Mouse (Mus musculus) naive thymus-derived CD4-positive, alpha-beta T cell, adult 2 months (primary cell): ENCODE results near the gene Sel1l3.

Source experiments
- DNase-seq: peaks from one replicate; pipeline ENCODE4 v3.0.0-alpha.2; 2011; ENCODE audit warnings: low read depth

Sel1l3 gene

GRCm38 (mm10) chr5:53140158-53140927 is 73.4 kb downstream of the Sel1l3 start:
- DNase-seq = no peak

DNA sequence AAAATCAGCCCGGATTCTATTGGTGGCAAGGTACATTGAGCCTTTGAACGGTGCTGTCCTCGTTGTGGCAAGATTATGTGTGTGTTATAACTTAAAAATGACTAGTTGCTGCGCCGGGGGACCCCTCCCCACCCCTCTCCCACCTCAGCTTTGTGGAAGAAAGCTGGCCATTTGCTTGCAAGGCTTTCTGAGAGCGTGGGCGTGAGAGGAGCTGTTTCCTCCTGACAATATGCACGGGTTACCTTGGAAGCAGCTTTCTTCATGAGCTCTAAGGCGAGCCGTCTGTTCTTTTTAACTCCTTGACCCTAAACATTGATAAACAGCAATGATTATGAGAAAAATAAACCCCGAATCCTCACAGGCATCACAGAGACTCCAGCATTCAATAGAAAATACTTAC is 74.2 kb downstream of the Sel1l3 start:
- no peak for DNase-seq

DNA sequence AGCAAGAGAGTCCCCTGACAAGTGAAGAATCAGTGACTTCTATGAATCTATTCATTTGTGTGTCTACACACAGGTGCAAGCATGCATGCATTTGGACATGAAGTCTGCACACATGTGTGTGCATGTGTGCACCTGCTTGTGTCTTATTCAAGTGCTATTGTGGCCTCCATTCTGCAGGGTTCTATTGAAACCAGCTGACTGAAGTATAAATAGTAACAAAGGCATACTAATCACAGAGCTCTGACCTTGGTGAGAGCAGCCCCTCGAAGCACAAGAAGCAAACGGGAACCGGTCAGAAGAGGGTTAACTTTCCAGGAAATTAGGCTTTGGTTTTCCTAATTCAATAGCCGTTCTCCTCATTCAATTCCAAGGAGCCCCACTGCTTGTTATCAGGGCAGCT is 74.6 kb downstream of the Sel1l3 start:
- no peak for DNase-seq

- DNase-seq = no peak
These were observed 75.7 kb downstream of the Sel1l3 start for GRCm38 (mm10) chr5:53138025-53138424.

DNA sequence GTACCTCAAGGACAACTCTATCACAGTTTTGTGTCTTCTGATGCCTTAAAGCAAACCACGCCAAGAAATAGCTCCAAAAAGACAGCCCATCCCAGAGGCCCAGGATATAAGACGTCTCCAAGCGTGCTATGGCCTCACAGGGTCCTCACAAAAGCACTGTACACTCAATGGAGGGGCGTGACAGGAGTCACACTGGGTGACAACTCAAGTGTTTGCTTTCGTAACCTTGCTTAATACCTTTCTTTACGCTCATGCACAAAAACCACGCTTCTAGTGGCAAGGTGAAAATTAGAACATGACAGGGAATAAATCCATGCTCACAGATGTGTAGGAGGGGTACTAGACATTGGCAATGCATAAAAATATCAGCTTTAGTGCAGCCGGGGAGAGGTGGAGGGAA is 77.7 kb downstream of the Sel1l3 start:
- DNase-seq = no peak

- no peak for DNase-seq
These were observed 79.7 kb downstream of the Sel1l3 start for GRCm38 (mm10) chr5:53134003-53134402.

DNA sequence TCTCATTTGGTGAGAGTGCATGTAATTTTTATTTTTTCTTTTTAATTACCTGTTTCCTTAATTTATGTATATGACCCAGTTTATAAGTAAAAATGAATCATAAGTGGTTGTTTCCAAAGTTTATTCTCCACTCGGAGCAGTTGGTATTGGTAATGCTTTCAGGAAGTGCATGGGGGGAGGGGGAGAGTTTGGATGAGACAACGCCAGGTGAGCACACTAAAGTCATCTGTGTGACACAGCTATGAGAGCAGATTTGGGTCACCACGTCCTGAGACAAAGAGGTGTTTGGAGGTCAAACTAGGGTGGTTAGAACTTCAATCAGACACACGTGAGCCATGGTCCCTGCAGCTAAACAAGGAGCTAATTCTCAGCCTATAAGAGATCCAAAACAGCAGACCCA is 89.0 kb downstream of the Sel1l3 start:
- no peak for DNase-seq

GRCm38 (mm10) chr5:53123525-53124286 is 90.0 kb downstream of the Sel1l3 start:
- DNase-seq = no peak

DNA sequence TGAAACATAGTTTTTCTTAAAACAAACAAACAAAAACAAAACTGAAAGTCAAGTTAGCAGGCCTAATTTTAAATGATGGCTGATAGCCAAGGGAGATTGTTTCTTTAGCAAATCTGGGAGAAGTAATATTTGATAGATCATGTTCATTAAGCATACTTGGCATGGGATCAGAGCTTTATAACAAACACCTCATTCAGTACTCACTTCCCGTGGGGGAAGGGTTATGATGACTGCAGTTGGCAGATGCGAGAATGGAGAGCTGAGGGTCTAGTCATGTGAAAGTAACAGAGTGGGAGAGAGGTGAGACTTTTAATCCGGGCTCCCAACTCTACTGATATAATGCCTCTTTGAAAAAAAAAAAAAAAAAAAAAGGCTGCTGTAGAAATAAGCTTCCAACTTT is 94.0 kb downstream of the Sel1l3 start:
- no peak for DNase-seq

DNA sequence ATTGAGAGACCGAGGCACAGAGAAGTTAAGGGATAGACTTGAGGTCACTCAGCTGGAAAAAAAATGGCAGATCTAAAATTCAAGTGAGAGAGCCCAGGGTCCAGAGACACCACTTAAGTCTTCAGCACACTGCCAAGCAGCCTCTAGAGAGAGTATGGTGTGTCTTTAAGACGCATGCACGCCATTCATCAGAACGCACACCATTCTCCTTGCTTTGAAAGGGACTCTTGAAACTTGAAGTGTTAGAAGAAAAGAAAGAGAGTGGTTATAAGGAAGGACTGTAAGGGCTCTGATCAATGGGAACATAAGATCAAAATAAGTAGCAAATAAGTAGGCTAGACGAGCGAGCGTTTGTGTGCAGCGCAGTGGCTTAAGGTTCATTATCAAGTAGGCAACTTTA is 95.5 kb downstream of the Sel1l3 start:
- no peak for DNase-seq

DNA sequence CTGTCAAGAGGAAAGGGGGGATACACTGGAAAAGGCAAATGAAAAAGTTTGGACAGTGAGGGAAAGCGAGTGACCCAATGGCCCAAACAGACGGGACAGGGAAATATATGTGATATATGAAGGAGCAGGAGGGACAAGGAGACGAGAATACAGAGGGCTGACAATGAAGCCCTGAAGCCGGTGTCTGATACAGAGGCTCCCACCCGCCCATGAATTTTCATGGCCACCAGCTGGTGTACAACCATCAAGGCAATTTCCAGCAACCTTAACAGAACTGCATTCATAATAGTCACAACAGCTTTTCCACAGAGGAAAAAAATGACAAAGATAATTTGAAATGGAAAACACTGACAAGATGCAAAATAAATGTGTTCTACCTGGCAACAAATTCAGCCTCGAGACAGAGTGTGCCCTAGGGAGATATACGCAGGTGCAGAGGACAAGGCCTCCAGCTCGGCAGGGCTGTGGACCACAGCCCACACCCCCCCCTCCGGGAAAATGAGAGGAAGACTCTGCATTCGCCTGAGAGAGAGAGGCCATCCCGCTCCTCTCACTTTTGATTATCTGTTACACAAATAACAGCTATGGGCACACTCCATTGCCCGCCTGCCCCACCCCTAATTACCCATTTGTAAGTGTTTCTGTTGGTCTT is 99.0 kb downstream of the Sel1l3 start:
- no peak for DNase-seq

DNA sequence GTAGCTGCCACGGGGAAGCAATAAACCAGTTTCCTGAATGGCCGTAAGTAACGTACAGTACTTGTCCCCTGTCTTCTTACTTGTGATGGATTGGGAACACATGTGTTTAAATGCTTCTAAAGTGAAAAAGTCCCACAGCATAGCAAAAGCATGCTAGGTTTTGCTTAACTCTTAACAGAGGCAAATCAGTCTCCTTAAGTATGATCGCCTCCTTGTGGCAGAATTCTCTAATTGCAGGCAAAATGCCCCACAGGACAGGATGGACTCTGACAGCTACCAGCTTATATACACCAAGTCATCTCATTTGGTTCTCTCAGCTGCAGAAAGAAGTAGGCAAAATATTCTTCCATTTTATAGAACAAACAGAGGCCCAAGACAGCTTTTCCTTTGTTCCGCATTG is 100.8 kb downstream of the Sel1l3 start:
- DNase-seq = no peak

- DNase-seq = no peak
These were observed 102.7 kb downstream of the Sel1l3 start for GRCm38 (mm10) chr5:53111036-53111435.

DNA sequence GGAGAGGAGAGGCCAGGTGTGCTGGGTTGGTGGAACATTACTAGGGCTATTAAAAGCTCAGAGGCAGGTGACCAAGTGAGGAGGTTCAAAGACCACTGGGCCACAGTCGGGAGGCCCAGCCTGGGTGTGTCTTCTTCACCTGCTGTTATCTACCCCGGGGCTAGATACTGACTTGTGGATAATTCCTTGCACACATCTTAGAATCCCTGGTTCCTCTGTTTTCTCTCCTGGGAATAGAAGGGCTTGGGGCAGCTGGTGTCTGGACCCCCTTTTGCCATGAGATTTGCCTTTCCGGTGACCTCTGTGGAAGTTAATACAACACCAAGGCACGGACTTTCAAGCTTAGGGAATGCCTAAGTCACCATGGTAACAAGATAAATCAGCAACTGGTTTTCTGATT is 103.5 kb downstream of the Sel1l3 start:
- DNase-seq = no peak

- DNase-seq = no peak
These were observed 105.1 kb downstream of the Sel1l3 start for GRCm38 (mm10) chr5:53108668-53109067.

DNA sequence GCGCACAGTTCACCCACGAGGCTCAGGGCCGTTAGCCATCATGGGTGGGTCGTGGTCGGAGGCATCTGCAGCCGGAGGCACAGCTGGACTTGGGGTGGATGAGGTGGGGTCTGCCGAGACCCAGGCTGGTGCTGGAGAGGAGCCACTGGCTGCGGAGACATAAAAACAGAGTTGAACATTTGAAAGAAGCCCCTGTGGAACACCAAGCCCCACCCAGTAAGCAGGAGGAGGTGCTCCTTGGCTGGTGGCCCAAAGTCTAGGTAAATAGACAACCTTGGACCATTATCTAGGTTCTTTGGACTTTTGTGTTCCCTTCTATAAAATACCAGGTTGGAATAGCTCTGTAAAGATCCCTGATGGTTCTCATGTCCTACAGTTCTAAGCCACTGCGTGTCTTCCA is 105.7 kb downstream of the Sel1l3 start:
- DNase-seq = no peak

DNA sequence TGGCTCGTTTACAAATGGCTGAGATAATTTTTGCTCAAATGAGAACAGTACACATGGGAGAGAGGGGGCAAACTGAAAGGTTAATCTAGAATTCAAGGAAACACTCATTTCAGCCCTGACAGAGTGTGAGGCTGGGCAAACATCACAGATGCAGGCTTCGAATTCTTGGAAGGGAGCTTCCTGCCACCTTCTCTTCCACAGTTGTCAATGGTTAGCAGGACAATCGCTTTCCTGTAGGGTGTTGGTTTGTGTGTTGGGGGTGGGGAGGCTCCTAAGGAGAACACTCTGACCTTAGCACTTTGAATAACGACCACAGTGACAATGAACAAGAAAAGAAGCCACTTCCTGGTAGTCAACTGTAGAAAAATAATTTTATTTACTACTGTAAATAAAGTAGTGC is 107.0 kb downstream of the Sel1l3 start:
- no peak for DNase-seq

GRCm38 (mm10) chr5:53106125-53106524 is 107.6 kb downstream of the Sel1l3 start:
- DNase-seq = no peak

DNA sequence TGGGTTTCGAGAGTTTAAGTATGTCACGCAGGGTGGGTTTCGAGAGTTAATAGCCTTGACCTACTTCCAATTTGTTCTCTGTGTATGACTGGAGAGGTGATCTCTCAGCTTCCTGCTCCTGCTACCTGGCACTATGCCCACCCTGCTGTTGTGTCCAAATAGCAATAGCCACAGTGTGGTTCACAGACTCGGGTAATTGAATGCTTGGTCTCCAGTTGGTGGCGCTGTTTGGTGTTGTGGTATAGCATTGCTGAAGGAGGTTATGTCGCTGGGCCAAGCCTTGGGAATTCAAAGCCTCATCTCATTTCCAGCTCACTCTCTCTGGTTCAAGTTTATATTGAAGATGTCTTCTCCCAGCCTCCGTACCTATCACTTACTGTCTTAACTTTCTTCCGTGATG is 108.0 kb downstream of the Sel1l3 start:
- DNase-seq = no peak

GRCm38 (mm10) chr5:53104177-53104855 is 109.4 kb downstream of the Sel1l3 start:
- DNase-seq = no peak

DNA sequence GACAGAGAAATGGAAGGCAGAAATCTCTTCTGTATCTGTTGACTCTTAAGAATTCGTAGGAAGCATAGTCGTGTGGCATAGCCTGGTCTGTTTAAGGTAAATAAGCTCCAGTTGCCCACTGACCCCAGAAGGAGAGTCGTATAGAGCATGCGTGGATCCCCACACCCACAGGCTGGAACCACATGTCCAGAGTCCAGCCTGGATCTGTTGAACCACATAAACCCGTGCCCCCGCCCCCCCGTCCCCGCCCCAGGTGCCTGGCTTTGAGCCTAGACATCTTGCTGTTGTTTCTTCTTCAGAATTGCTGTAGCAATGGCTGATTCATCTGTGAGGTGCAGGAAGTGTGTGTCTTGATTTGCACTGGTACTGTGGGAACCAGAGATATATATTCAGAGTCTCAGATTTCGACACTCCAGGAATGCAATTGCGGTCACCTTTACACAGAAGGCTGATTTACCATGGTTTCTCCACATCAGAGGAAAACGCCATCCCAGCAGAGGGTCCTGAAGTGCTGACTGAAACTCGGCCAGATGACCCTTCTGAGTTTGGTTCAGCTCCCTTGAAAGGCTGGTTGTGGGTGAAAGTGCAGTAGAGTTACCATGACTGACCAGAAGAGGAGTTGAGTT is 111.8 kb downstream of the Sel1l3 start:
- no peak for DNase-seq

DNA sequence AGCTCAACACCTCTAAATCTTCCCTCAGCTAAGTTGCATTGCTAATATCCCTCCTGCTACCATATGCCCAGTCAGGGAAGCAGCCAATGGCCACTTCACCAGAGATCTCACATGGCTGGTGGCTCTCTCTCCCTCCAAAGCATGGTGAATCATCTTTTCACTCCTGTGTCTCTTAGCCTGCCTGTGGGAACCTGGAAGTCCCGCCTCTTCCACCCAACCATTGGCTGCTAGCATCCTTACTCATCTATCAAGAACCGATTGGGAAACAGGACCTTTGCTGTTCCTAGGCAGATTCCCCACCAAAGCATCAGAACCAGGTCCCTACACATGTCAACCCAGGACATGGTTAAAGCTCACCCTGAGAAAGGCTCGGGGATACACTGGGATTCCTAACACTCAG is 122.4 kb downstream of the Sel1l3 start:
- no peak for DNase-seq
